Mouse (Mus musculus) embryonic facial prominence, embryonic 12.5 days (tissue): ENCODE data around the gene Lmod2. TPM values are rescaled to one million over a fixed set of nuclear protein-coding genes. Genes with fewer than 3 reads are reported as not detected.

ENCODE experiments used
- ATAC-seq: fragments of 200-750 bp; cut with Nextera tagmentation; 2 replicates; pipeline ENCODE4 v1.8.0; 2017; ENCODE audit not compliant: insufficient number of reproducible peaks, insufficient read depth, low FRiP score, low TSS enrichment
- H3K27ac ChIP-seq: fragments of 300-500 bp; sonication (generic); 2 replicates; pipeline ENCODE4 v1.5.1; 2016; ENCODE audit warnings: mild to moderate bottlenecking
- H3K27me3 ChIP-seq: fragments of 300-500 bp; sonication (generic); 2 replicates; pipeline ENCODE4 v1.6.1; 2016; ENCODE audit warnings: mild to moderate bottlenecking, moderate library complexity
- H3K36me3 ChIP-seq: fragments of 300-500 bp; sonication (generic); 2 replicates; pipeline ENCODE4 v1.6.1; 2016; ENCODE audit warnings: mild to moderate bottlenecking
- H3K4me1 ChIP-seq: fragments of 300-500 bp; sonication (generic); 2 replicates; pipeline ENCODE4 v1.6.1; 2016
- H3K4me2 ChIP-seq: fragments of 300-500 bp; sonication (generic); replicated peaks from 2 replicates; pipeline ENCODE4 v1.6.1; 2016; ENCODE audit warnings: mild to moderate bottlenecking, moderate library complexity
- H3K4me3 ChIP-seq: fragments of 300-500 bp; sonication (generic); 2 replicates; pipeline ENCODE4 v1.5.1; 2016; ENCODE audit warnings: mild to moderate bottlenecking
- H3K9ac ChIP-seq: fragments of 300-500 bp; sonication (generic); 2 replicates; pipeline ENCODE4 v1.6.1; 2016; ENCODE audit warnings: mild to moderate bottlenecking, moderate library complexity
- H3K9me3 ChIP-seq: fragments of 300-500 bp; sonication (generic); 2 replicates; pipeline ENCODE4 v1.6.1; 2016; ENCODE audit warnings: mild to moderate bottlenecking, moderate library complexity
- WGBS: fragments of 180-500 bp; shearing (Covaris S2); methylation state at CpG from one replicate; pipeline ENCODE4 v1.1.7; 2016; 5-methylcytosine and 5-hydroxymethylcytosine counted together
- polyA plus RNA-seq: library from polyadenylated mRNA; unstranded; fragments of >200 nt; fragmentation: Nextera tagmentation; extraction: Ambion mirVana; gene quantifications from 2 replicates; pipeline ENCODE4 v1.2.1, GENCODE M21; 2016

Gene Lmod2
- polyA plus RNA-seq, 1 experiment from 2014 or later: 0.18 TPM

- no peak overlapping the region for H3K4me2 ChIP-seq
- H3K4me1 ChIP-seq: no peaks in the 10 kb centered on the region
- ATAC-seq: no peak
- no peaks in the 10 kb centered on the region for H3K9me3 ChIP-seq
- no peak overlapping the region for H3K4me3 ChIP-seq
- H3K27me3 ChIP-seq: no peaks in the 10 kb centered on the region
- H3K27ac ChIP-seq: no peak overlapping the region
- H3K9ac ChIP-seq: no peak overlapping the region
- 92% methylated on average over 7 of the region's 7 CpGs for WGBS
- H3K36me3 ChIP-seq: no peaks in the 10 kb centered on the region
Observed at GRCm38 (mm10) chr6:24604289-24604688, 6.7 kb downstream of the Lmod2 start.

- 92% methylated on average over 8 of the region's 8 CpGs for WGBS
- H3K36me3 ChIP-seq: no peaks in the 10 kb centered on the region
- H3K4me2 ChIP-seq: no peak overlapping the region
Observed at GRCm38 (mm10) chr6:24605631-24606030, 8.1 kb downstream of the Lmod2 start.

GRCm38 (mm10) chr6:24606512-24606911 lies 8.9 kb downstream of the Lmod2 start:
- 79% methylated on average over 10 of the region's 10 CpGs for WGBS
- Histone ChIP-seq H3K4me3 (no peak overlapping the region), H3K9me3 (no peaks in the 10 kb centered on the region), H3K36me3 (no peaks in the 10 kb centered on the region), H3K4me2 (no peak overlapping the region), H3K27ac (no peak overlapping the region), H3K4me1 (no peaks in the 10 kb centered on the region), H3K9ac (no peak overlapping the region), H3K27me3 (no peaks in the 10 kb centered on the region)
- no peak for ATAC-seq

More at GRCm38 (mm10) chr6:24605631-24606030, 8.1 kb downstream of the Lmod2 start:
- no peak overlapping the region for H3K9ac ChIP-seq
- no peak overlapping the region for H3K27ac ChIP-seq
- no peaks in the 10 kb centered on the region for H3K4me1 ChIP-seq
- H3K4me3 ChIP-seq: no peak overlapping the region
- ATAC-seq: no peak
- H3K27me3 ChIP-seq: no peaks in the 10 kb centered on the region
- no peaks in the 10 kb centered on the region for H3K9me3 ChIP-seq

GRCm38 (mm10) chr6:24607531-24607930 lies 10.0 kb downstream of the Lmod2 start:
- no peak overlapping the region for H3K9ac ChIP-seq
- H3K27me3 ChIP-seq: no peaks in the 10 kb centered on the region
- ATAC-seq: no peak
- H3K36me3 ChIP-seq: no peaks in the 10 kb centered on the region
- WGBS: 91% methylated on average over 15 of the region's 15 CpGs
- no peak overlapping the region for H3K27ac ChIP-seq
- no peaks in the 10 kb centered on the region for H3K4me1 ChIP-seq
- H3K9me3 ChIP-seq: no peaks in the 10 kb centered on the region
- H3K4me2 ChIP-seq: no peak overlapping the region
- no peak overlapping the region for H3K4me3 ChIP-seq

GRCm38 (mm10) chr6:24608129-24608528 lies 10.6 kb downstream of the Lmod2 start:
- Histone ChIP-seq H3K9me3 (no peaks in the 10 kb centered on the region), H3K9ac (no peak overlapping the region), H3K4me1 (no peaks in the 10 kb centered on the region), H3K27ac (no peak overlapping the region), H3K4me2 (no peak overlapping the region), H3K27me3 (no peaks in the 10 kb centered on the region), H3K36me3 (peaks cover 1% of the 10 kb centered on the region), H3K4me3 (no peak overlapping the region)
- no peak for ATAC-seq
- WGBS: 91% methylated on average over 4 of the region's 4 CpGs

- Histone ChIP-seq H3K36me3 (peaks cover 6% of the 10 kb centered on the region), H3K4me3 (no peak overlapping the region), H3K4me1 (no peaks in the 10 kb centered on the region), H3K9me3 (no peaks in the 10 kb centered on the region), H3K27me3 (no peaks in the 10 kb centered on the region), H3K27ac (no peak overlapping the region), H3K9ac (no peak overlapping the region), H3K4me2 (no peak overlapping the region)
- WGBS: 92% methylated on average over 3 of the region's 3 CpGs
- ATAC-seq: no peak
Observed at GRCm38 (mm10) chr6:24608682-24609081, 11.1 kb downstream of the Lmod2 start.

- Histone ChIP-seq H3K9ac (no peak overlapping the region), H3K36me3 (peaks cover 9% of the 10 kb centered on the region), H3K27me3 (no peaks in the 10 kb centered on the region), H3K9me3 (no peaks in the 10 kb centered on the region), H3K4me3 (no peak overlapping the region), H3K4me2 (no peak overlapping the region), H3K27ac (no peak overlapping the region), H3K4me1 (no peaks in the 10 kb centered on the region)
- no peak for ATAC-seq
- 55% methylated on average over 4 of the region's 4 CpGs for WGBS
Observed at GRCm38 (mm10) chr6:24609531-24609930, 12.0 kb downstream of the Lmod2 start.

GRCm38 (mm10) chr6:24610358-24610757 lies 12.8 kb downstream of the Lmod2 start:
- H3K36me3 ChIP-seq: peaks cover 17% of the 10 kb centered on the region
- no peaks in the 10 kb centered on the region for H3K27me3 ChIP-seq
- no peak for ATAC-seq
- no peak overlapping the region for H3K9ac ChIP-seq
- H3K4me1 ChIP-seq: no peaks in the 10 kb centered on the region
- H3K4me3 ChIP-seq: no peak overlapping the region
- H3K27ac ChIP-seq: no peak overlapping the region
- WGBS: 91% methylated on average over 4 of the region's 4 CpGs
- no peak overlapping the region for H3K4me2 ChIP-seq
- no peaks in the 10 kb centered on the region for H3K9me3 ChIP-seq

GRCm38 (mm10) chr6:24612074-24612755 lies 14.7 kb downstream of the Lmod2 start:
- no peaks in the 10 kb centered on the region for H3K9me3 ChIP-seq
- no peak overlapping the region for H3K4me2 ChIP-seq
- ATAC-seq: no peak
- H3K27me3 ChIP-seq: no peaks in the 10 kb centered on the region
- no peaks in the 10 kb centered on the region for H3K4me1 ChIP-seq
- 81% methylated on average over 7 of the region's 7 CpGs for WGBS
- H3K27ac ChIP-seq: no peak overlapping the region
- H3K9ac ChIP-seq: no peak overlapping the region
- H3K36me3 ChIP-seq: peaks cover 30% of the 10 kb centered on the region
- no peak overlapping the region for H3K4me3 ChIP-seq

- Histone ChIP-seq H3K4me3 (no peak overlapping the region), H3K4me1 (no peaks in the 10 kb centered on the region), H3K27ac (no peak overlapping the region), H3K27me3 (no peaks in the 10 kb centered on the region), H3K4me2 (no peak overlapping the region), H3K9ac (no peak overlapping the region), H3K36me3 (peaks cover 40% of the 10 kb centered on the region), H3K9me3 (no peaks in the 10 kb centered on the region)
- no peak for ATAC-seq
- WGBS: 96% methylated on average over 6 of the region's 6 CpGs
Observed at GRCm38 (mm10) chr6:24613346-24613745, 15.8 kb downstream of the Lmod2 start.

GRCm38 (mm10) chr6:24613918-24614317 lies 16.4 kb downstream of the Lmod2 start:
- 74% methylated on average over 4 of the region's 4 CpGs for WGBS
- Histone ChIP-seq H3K4me3 (no peak overlapping the region), H3K27me3 (no peaks in the 10 kb centered on the region), H3K4me1 (no peaks in the 10 kb centered on the region), H3K36me3 (peaks cover 40% of the 10 kb centered on the region), H3K4me2 (no peak overlapping the region), H3K9me3 (no peaks in the 10 kb centered on the region), H3K9ac (no peak overlapping the region), H3K27ac (no peak overlapping the region)
- ATAC-seq: no peak

- Histone ChIP-seq H3K27ac (no peak overlapping the region), H3K4me1 (no peaks in the 10 kb centered on the region), H3K9me3 (no peaks in the 10 kb centered on the region), H3K36me3 (peaks cover 48% of the 10 kb centered on the region), H3K9ac (no peak overlapping the region), H3K4me2 (no peak overlapping the region), H3K4me3 (no peak overlapping the region), H3K27me3 (no peaks in the 10 kb centered on the region)
- 80% methylated on average over 4 of the region's 4 CpGs for WGBS
- no peak for ATAC-seq
Observed at GRCm38 (mm10) chr6:24616746-24617145, 19.2 kb downstream of the Lmod2 start.
